Mouse (Mus musculus) cerebellum, postnatal 14 days (tissue): Measurements from ENCODE around the gene Rps5.
"Not testable (repeated sequence)": the region's sequence is repeated elsewhere in the genome, so short reads cannot be mapped to it uniquely, and the experiment has no call there.

Source experiments
- DNase-seq, 2 experiments: peaks; one replicate each; pipeline ENCODE4 v3.0.0; 2021; ENCODE audit warnings: mixed read lengths in 2 of 2

The Rps5 gene

DNA sequence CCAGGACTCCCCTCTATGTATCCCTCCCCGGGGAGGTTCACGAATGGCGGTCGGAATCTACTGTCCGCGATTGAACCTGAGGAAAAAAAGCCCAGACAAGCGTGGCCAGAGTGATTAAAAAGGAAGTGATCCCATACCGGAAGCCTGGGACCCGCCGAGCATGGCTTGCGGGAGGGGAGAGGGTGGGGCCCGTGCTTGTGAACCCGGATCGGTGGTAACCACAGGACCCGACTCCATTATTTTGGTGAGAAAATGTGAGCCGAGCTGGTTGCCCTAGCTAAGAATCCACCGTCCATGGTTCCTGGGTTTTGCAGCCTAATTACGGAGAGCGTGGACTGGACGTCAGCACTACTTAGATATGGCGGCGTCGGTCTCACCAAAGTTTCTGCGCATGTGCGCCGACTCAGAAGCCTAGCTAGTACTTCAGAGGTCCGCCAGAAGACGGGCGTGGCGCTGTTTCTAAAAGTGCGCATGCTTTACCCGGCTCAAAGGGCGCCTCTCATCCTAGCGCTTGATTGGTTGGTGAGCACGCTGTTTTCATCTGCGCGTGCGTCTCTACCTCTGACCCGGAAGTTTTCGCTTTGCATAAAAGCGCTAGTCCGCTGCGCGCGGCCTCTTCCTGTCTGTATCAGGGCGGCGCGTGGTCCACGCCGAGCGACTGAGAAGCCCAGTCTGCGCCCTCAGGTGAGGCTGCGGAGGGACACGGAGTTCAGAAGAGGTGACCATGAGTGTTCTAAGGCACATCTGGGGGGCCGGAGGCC, at the start of gene Rps5:
Rps5 (plus strand) TSS at position 586 of the 761 bp plus-strand sequence.
- DNase-seq: peak; percentile 99

GRCm38 (mm10) chr7:12874301-12874700, 47.8 kb upstream of the Rps5 start:
- DNase-seq: peak; percentile 50 to 54

GRCm38 (mm10) chr7:12880036-12880435, 42.1 kb upstream of the Rps5 start:
- DNase-seq: no peak

DNA sequence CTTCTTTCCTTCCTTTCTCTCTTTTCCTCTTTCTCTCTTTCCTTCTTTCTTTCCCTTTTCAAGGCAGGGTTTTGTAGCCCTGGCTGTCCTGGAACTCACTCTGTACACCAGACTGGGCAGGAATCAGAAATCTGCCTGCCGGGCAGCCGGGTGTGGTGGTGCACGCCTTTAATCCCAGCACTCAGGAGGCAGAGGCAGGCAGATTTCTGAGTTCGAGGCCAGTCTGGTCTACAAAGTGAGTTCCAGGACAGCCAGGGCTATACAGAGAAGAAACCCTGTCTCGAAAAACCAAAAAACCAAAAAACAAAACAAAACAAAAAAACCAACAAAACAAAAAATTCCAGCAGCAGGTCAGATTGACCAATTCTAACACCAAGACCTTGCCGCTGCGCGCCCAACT, 41.6 kb upstream of the Rps5 start:
- DNase-seq: not testable (repeated sequence)

DNA sequence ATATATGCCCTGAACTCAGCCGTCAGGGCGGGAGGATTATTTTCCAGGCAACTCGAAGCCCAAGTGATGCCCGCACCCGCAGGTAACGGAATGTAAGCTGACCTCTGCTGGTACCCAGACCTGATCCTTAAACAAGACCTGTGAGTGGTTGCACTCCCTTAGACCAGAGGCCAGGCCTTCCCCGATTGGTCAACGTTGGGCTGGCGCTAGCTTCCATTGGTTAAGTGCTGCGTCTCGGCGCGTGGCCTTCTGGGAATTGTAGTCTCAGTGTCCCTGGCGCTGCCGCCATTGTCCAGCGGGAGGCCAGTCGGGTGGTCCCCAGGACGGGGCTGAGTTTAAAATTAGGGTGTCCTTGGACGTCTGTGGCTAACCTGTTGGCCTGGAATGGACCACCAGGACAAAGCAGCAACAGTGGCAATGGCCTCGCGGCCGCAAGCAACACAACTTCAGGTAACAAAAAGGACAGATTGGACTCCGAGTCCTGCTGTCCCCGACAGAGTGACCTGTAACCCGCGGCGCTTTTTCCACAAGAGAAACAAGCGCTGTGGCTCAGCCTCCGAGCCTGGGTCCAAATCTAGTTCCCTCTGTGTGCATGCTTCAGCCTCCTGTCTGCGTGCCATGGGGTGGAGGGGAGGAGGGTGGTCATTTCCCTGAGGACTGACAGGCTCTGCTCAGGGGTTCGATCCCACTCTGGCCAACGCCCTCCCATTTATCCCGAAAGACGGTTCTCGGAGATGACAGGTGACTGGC, 41.0 kb upstream of the Rps5 start, which contains the start of gene Zfp128:
Zfp128 (plus strand) TSS at position 267 of the 750 bp plus-strand sequence.
- peak; percentile 96 to 97 for DNase-seq

GRCm38 (mm10) chr7:12886563-12887266, 35.4 kb upstream of the Rps5 start:
- DNase-seq: no peak

DNA sequence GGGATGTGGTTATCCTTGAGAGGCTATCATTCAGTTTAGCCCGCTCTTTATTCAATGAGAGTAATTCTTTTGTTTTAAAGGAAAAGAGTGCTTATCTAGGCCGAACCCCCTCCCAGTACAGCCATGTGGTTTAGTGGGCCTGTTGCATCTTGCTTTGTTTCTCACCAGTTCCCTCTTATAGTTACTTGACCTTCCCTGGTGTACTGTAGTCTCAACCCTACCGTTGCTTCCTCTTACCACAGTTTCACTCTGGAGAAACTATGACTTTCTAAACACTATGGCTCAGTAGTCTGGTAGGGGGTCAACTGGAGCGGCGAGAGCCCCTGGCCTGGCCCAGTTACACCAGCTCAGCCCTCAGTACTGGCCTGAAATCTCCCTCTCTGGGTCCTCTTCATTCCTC, 34.5 kb upstream of the Rps5 start:
- DNase-seq: no peak

DNA sequence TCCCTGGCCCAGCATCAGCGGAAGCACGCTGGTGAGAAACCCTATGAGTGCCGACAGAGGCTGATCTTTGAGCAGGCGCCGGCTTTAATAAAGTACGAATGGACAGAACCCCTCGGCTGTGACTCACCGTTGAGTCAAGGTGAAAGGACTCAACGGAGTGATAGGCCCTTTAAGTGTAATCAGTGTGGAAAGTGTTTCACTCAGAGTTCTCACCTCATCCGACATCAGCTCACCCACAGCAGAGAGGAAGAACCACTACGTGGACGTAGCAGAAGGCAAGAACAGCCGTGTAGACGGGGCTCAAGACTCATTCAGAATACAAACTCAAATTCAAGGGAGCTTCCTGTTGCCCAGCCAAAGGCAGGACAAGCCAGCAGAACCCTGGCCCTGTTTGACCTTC, 31.2 kb upstream of the Rps5 start:
- DNase-seq: no peak

DNA sequence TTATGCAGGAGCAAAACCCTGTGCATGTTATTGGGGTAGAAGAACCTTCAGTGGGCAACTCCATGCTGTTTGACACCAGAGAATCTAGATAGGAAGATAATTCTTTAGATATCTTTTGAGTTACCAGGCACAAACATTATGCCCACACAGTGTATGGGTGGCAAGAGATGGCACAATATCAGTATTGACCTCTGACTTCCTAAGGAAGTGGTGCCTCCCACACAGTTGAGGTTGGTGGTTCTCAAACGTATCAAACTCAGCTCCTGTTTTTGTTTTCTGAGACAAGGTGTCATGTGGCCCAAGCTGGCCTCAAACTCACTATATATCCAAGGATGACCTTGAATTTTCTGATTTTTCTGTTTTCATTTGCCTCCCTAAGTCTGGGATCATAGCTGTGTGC, 30.8 kb upstream of the Rps5 start:
- DNase-seq: no peak

GRCm38 (mm10) chr7:12897655-12898410, 24.3 kb upstream of the Rps5 start, which contains the start of gene Zscan22:
Gene Zscan22, plus strand, starts transcription at chr7:12897815.
- DNase-seq: peak; percentile 91 to 95

DNA sequence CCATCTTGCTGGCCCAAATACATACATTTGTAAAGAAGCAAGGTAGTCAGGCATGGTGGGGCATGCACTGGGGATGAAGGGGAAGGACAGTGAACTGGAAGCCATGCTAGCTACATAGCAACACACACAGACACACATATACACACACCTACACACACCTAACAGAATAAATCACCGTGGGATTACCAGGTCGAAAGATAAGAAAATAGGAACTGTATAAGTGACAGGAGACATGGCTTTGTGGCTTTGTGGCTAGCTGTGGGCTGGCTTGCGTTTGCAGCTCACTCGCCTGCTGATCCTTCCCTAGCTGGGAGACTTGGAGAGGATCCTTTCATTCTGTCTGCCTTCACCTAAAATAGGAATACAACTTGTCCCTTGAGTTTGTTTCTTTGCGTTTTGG, 20.6 kb upstream of the Rps5 start:
- no peak for DNase-seq

- DNase-seq: peak in 1 of 2 experiments; percentile 24
These were observed 18.5 kb upstream of the Rps5 start for GRCm38 (mm10) chr7:12903623-12904022.

DNA sequence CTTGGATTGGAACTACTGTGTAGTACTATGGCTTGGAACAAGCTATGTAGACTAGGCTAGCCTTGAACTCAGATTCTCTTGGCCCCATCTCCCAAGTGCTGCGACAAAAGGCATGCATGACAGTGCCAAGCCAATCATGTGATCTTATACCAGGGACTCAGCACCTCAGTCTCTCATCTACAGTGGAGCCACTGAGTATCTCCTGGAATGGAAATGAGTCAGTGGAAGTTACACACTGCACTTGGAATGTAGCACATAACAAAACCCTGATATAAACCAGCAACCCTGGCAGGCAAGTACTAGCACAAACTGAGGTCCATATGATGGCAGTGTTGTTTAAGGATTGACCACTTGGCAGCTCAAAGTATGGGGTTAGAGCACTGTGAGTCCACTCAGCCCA, 16.9 kb upstream of the Rps5 start:
- no peak for DNase-seq

DNA sequence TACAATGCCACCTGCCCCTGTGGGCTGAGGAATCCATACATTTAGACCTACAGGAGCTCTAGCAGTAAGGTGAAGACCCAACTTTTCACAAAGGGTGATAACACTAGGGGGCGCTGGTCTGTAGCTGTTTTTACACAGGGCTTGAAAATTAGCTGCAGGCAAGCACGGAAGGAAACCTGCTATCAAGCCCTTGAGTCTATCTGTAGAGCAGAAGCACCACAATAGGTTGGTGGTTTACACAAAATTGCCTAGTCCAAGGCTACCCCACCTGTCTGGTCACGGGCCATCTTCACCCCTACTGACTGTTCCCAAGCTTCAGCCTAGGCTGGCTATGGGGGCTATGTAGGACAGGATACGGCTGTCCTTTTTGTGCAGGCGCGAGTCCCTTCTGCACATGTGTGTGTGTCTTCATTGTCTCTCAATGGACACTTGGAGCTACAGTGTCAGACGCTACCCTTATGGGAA, 12.6 kb upstream of the Rps5 start:
- DNase-seq: peak; percentile 86 to 90

GRCm38 (mm10) chr7:12910181-12910668, 11.9 kb upstream of the Rps5 start:
- peak; percentile 75 to 76 for DNase-seq

GRCm38 (mm10) chr7:12913556-12913955, 8.5 kb upstream of the Rps5 start:
- peak; percentile 35 to 51 for DNase-seq

- not testable (repeated sequence) for DNase-seq
These were observed 1.6 kb upstream of the Rps5 start for GRCm38 (mm10) chr7:12920495-12920894.

DNA sequence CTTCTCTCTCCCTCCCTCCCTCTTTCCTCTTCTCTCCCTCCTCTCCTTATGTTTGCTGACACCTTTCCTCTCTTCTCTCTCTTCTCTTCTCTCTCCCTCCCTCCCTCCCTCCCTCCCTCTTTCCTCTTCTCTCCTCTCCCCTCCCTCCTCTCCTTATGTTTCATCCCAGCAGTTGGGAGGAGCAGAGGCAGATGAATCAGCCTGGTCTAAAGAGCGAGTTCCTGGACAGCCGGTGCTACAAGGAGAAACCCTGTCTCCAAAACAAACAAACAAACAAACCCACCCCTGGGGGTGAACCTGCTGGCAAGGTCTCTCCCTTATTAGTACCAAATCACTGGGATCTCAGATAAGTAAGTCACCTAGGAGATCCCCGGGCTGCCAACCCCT, 779 bp upstream of the Rps5 start:
- no peak for DNase-seq

GRCm38 (mm10) chr7:12922729-12923128, 639 bp downstream of the Rps5 start:
- DNase-seq: no peak

GRCm38 (mm10) chr7:12926316-12926715, 4.2 kb downstream of the Rps5 start:
- peak; percentile 82 to 84 for DNase-seq

DNA sequence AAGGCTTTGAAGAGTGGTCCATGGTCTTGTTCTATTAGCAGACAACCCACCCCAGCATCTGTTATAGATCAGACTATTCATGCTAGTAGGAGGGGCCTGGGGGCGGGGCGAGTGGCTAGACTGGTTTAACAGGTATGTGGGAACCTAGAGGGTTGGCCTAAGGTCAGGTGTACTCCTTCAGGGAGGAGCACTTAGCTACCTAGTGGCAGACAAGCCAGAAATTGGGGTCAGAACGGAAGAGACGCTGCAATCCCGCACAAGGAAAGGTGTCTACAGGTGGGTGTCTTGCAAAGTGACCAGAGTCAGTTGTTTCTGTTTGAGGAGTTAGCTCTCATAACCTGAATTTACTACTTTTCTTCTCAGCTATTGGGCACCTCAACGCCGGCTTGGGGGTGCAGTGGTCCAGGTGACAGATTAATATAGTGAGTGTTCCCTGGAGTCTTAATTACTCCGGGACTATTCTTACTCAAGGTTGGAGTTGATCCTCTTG, 5.1 kb downstream of the Rps5 start, which contains the start of gene Rnf225:
Rnf225 (plus strand) TSS at position 226 of the 490 bp plus-strand sequence.
- peak; percentile 33 to 51 for DNase-seq
